Mouse (Mus musculus) lung, postnatal 36 days (tissue): ENCODE measurements around the gene Mbnl2.

Source experiments
- DNase-seq: peaks from one replicate; pipeline ENCODE4 v3.0.0; 2022; ENCODE audit warnings: mixed read lengths

Mbnl2 gene

GRCm38 (mm10) chr14:120276343-120277080 is 1.0 kb downstream of the Mbnl2 start:
- peak; percentile 70 for DNase-seq

GRCm38 (mm10) chr14:120277081-120277656 is 1.7 kb downstream of the Mbnl2 start:
- DNase-seq: peak; percentile 92

GRCm38 (mm10) chr14:120278290-120279244 is 3.1 kb downstream of the Mbnl2 start:
- peak; percentile 84 for DNase-seq

GRCm38 (mm10) chr14:120280136-120280535 is 4.7 kb downstream of the Mbnl2 start:
- no peak for DNase-seq

- no peak for DNase-seq
Measured at GRCm38 (mm10) chr14:120283787-120284186, 8.3 kb downstream of the Mbnl2 start.

- DNase-seq: no peak
Measured at GRCm38 (mm10) chr14:120284504-120284903, 9.0 kb downstream of the Mbnl2 start.

GRCm38 (mm10) chr14:120287121-120287986 is 11.9 kb downstream of the Mbnl2 start:
- DNase-seq: no peak

- DNase-seq: no peak
Measured at GRCm38 (mm10) chr14:120287987-120288275, 12.5 kb downstream of the Mbnl2 start.

- no peak for DNase-seq
Measured at GRCm38 (mm10) chr14:120288378-120289002, 13.0 kb downstream of the Mbnl2 start.

- no peak for DNase-seq
Measured at GRCm38 (mm10) chr14:120289065-120289464, 13.6 kb downstream of the Mbnl2 start.

GRCm38 (mm10) chr14:120289528-120289927 is 14.1 kb downstream of the Mbnl2 start:
- no peak for DNase-seq

GRCm38 (mm10) chr14:120291226-120291757 is 15.8 kb downstream of the Mbnl2 start:
- DNase-seq: no peak

- no peak for DNase-seq
Measured at GRCm38 (mm10) chr14:120292133-120292532, 16.7 kb downstream of the Mbnl2 start.

- DNase-seq: no peak
Measured at GRCm38 (mm10) chr14:120292617-120293195, 17.2 kb downstream of the Mbnl2 start.

GRCm38 (mm10) chr14:120294480-120294879 is 19.0 kb downstream of the Mbnl2 start:
- DNase-seq: no peak

GRCm38 (mm10) chr14:120295355-120296220 is 20.1 kb downstream of the Mbnl2 start:
- DNase-seq: peak; percentile 68

- DNase-seq: no peak
Measured at GRCm38 (mm10) chr14:120296231-120297006, 20.9 kb downstream of the Mbnl2 start.

- DNase-seq: peak; percentile 63
Measured at GRCm38 (mm10) chr14:120297137-120297749, 21.8 kb downstream of the Mbnl2 start.

GRCm38 (mm10) chr14:120297833-120298232 is 22.4 kb downstream of the Mbnl2 start:
- DNase-seq: no peak
